Comparison of ENCODE assay signal across 15 mouse cellular contexts in genomic region chr9:72681652-72682228, GRCm38 (mm10). TPM values are rescaled to one million over a fixed set of nuclear protein-coding genes. Genes with fewer than 3 reads are reported as not detected.
DNase-seq lines count a peak whose midpoint lies in the region; ATAC-seq lines count a peak whose summit lies in the region.
"Had no signal": no experiment of that assay in that cellular context is flagged by ENCODE, and none has a peak within 500 bp of the region (broad histone marks: within the 10 kb centered on the region; RNA-seq: fewer than 3 reads in every experiment).

No protein-coding gene starts in this region.

- H3K4me3 ChIP-seq in heart, embryonic 12.5 days = no peak overlapping the region
- no peak overlapping the region for H3K4me3 ChIP-seq in liver, embryonic 13.5 days (replicated peaks)
- H3K4me3 ChIP-seq in liver, embryonic 11.5 days (ENCODE audit: low read depth, low read length) = no peak overlapping the region
- H3K4me3 ChIP-seq in embryonic facial prominence, embryonic 14.5 days (ENCODE audit: low read depth, low read length) = no peak overlapping the region
- no peak overlapping the region for H3K4me3 ChIP-seq in liver, embryonic 15.5 days (replicated peaks)
- H3K4me3 ChIP-seq in midbrain, embryonic 11.5 days (ENCODE audit: low read depth, low read length) = no peak overlapping the region
- H3K4me3 ChIP-seq: erythroblast, embryonic 14.5 days had no signal

- H3K36me3 ChIP-seq in heart, embryonic 12.5 days = peaks cover 71% of the 10 kb centered on the region
- H3K36me3 ChIP-seq in liver, embryonic 13.5 days = peaks cover 74% of the 10 kb centered on the region
- H3K36me3 ChIP-seq in liver, embryonic 11.5 days (ENCODE audit: control insufficient read depth, insufficient read depth, low read length) = peaks cover 34% of the 10 kb centered on the region
- H3K36me3 ChIP-seq in embryonic facial prominence, embryonic 14.5 days (ENCODE audit: control insufficient read depth, insufficient read depth, low read length) = peaks cover 86% of the 10 kb centered on the region
- peaks cover 69% of the 10 kb centered on the region for H3K36me3 ChIP-seq in liver, embryonic 15.5 days (replicated peaks)
- H3K36me3 ChIP-seq in midbrain, embryonic 11.5 days (ENCODE audit: control insufficient read depth, insufficient read depth, low read length) = peaks cover 34% of the 10 kb centered on the region

- peaks cover 28% of the 10 kb centered on the region for H3K4me1 ChIP-seq in heart, embryonic 12.5 days (replicated peaks)
- peaks cover 27% of the 10 kb centered on the region for H3K4me1 ChIP-seq in liver, embryonic 13.5 days (replicated peaks)
- peaks cover 11% of the 10 kb centered on the region; the same call in 1 of the 2 replicates for H3K4me1 ChIP-seq in liver, embryonic 11.5 days (replicated peaks; ENCODE audit: control insufficient read depth, insufficient read depth, low read length)
- no peaks in the 10 kb centered on the region for H3K4me1 ChIP-seq in embryonic facial prominence, embryonic 14.5 days (ENCODE audit: control insufficient read depth, insufficient read depth, low read length)
- peaks cover 21% of the 10 kb centered on the region for H3K4me1 ChIP-seq in liver, embryonic 15.5 days (replicated peaks)
- no peaks in the 10 kb centered on the region for H3K4me1 ChIP-seq in midbrain, embryonic 11.5 days (ENCODE audit: control insufficient read depth, insufficient read depth, low read length)

- ATAC-seq in heart, embryonic 12.5 days (ENCODE audit: insufficient number of reproducible peaks, low FRiP score) = peak; percentile 27; the same call in 1 of the 2 replicates
- ATAC-seq in liver, embryonic 13.5 days (ENCODE audit: low read depth) = peak; percentile 34; the same call in 1 of the 2 replicates
- no peak; the same call in 1 of the 2 replicates for ATAC-seq in liver, embryonic 11.5 days (replicated peaks; ENCODE audit: low FRiP score)
- ATAC-seq in embryonic facial prominence, embryonic 14.5 days (ENCODE audit: low read depth) = peak; percentile 28; the same call in 1 of the 2 replicates
- ATAC-seq in liver, embryonic 15.5 days (ENCODE audit: insufficient read depth) = peak; percentile 26; the same call in 1 of the 2 replicates
- ATAC-seq in midbrain, embryonic 11.5 days (ENCODE audit: low FRiP score) = no peak
- ATAC-seq: forebrain, embryonic 14.5 days; hindbrain, postnatal 0 days; midbrain, embryonic 16.5 days had no signal

- WGBS in heart, embryonic 12.5 days = 55% methylated on average over 8 of the region's 8 CpGs
- 77% methylated on average over 8 of the region's 8 CpGs for WGBS in liver, embryonic 13.5 days (ENCODE audit: insufficient replicate concordance)
- 84% methylated on average over 8 of the region's 8 CpGs for WGBS in liver, embryonic 11.5 days
- WGBS in embryonic facial prominence, embryonic 14.5 days = 90% methylated on average over 8 of the region's 8 CpGs
- 68% methylated on average over 8 of the region's 8 CpGs for WGBS in liver, embryonic 15.5 days (ENCODE audit: insufficient replicate concordance)
- WGBS in midbrain, embryonic 11.5 days = 92% methylated on average over 8 of the region's 8 CpGs

- H3K9ac ChIP-seq in heart, embryonic 12.5 days = no peak overlapping the region
- H3K9ac ChIP-seq in liver, embryonic 13.5 days = no peak overlapping the region
- H3K9ac ChIP-seq in liver, embryonic 11.5 days (ENCODE audit: low read depth, low read length) = no peak overlapping the region
- H3K9ac ChIP-seq in embryonic facial prominence, embryonic 14.5 days (ENCODE audit: low read depth, low read length) = no peak overlapping the region
- no peak overlapping the region for H3K9ac ChIP-seq in liver, embryonic 15.5 days
- no peak overlapping the region for H3K9ac ChIP-seq in midbrain, embryonic 11.5 days (ENCODE audit: low read length)

- no peak overlapping the region for H3K4me2 ChIP-seq in heart, embryonic 12.5 days
- H3K4me2 ChIP-seq in liver, embryonic 13.5 days = no peak overlapping the region
- H3K4me2 ChIP-seq in liver, embryonic 11.5 days = no peak overlapping the region
- H3K4me2 ChIP-seq in embryonic facial prominence, embryonic 14.5 days (ENCODE audit: low read depth, low read length) = no peak overlapping the region
- no peak overlapping the region for H3K4me2 ChIP-seq in liver, embryonic 15.5 days
- no peak overlapping the region for H3K4me2 ChIP-seq in midbrain, embryonic 11.5 days

- intact Hi-C loops in heart, postnatal 14 days (cut with DNase I) = loop anchor here (5.0 kb wide), 1 partner anchor 36 kb away; no protein-coding TSS in a partner anchor

- no peaks in the 10 kb centered on the region for H3K9me3 ChIP-seq in heart, embryonic 12.5 days (replicated peaks)
- H3K9me3 ChIP-seq in liver, embryonic 13.5 days (replicated peaks) = no peaks in the 10 kb centered on the region
- no peaks in the 10 kb centered on the region for H3K9me3 ChIP-seq in liver, embryonic 11.5 days (ENCODE audit: control insufficient read depth, low read length)
- no peaks in the 10 kb centered on the region for H3K9me3 ChIP-seq in embryonic facial prominence, embryonic 14.5 days (ENCODE audit: control insufficient read depth, low read length)
- H3K9me3 ChIP-seq in liver, embryonic 15.5 days (replicated peaks) = no peaks in the 10 kb centered on the region
- H3K9me3 ChIP-seq in midbrain, embryonic 11.5 days (ENCODE audit: control insufficient read depth, low read length) = no peaks in the 10 kb centered on the region
- H3K9me3 ChIP-seq: G1E had no signal

- no peaks in the 10 kb centered on the region for H3K27me3 ChIP-seq in heart, embryonic 12.5 days (replicated peaks)
- no peaks in the 10 kb centered on the region for H3K27me3 ChIP-seq in liver, embryonic 13.5 days
- no peaks in the 10 kb centered on the region for H3K27me3 ChIP-seq in liver, embryonic 11.5 days (replicated peaks; ENCODE audit: control insufficient read depth, insufficient read depth, low read length)
- no peaks in the 10 kb centered on the region for H3K27me3 ChIP-seq in embryonic facial prominence, embryonic 14.5 days (replicated peaks; ENCODE audit: control insufficient read depth, insufficient read depth, low read length)
- H3K27me3 ChIP-seq in liver, embryonic 15.5 days = no peaks in the 10 kb centered on the region
- H3K27me3 ChIP-seq in midbrain, embryonic 11.5 days (ENCODE audit: control insufficient read depth, insufficient read depth, low read length) = no peaks in the 10 kb centered on the region

- DNase-seq in heart, postnatal 14 days = no peak
- DNase-seq in liver, embryonic 13.5 days = no peak
- DNase-seq in liver, embryonic 11.5 days (ENCODE audit: low spot score) = no peak
- DNase-seq in embryonic facial prominence, embryonic 14.5 days (ENCODE audit: low spot score) = no peak
- DNase-seq in midbrain, embryonic 11.5 days (ENCODE audit: low spot score, missing footprints) = no peak
- DNase-seq: cerebellum, postnatal 14 days; right cerebral cortex, adult 18-20 months; thymus, postnatal 4 days had no signal

- H3K27ac ChIP-seq in heart, embryonic 12.5 days (ENCODE audit: poor library complexity, severe bottlenecking) = peak overlapping the region; percentile 76
- H3K27ac ChIP-seq in liver, embryonic 13.5 days = no peak overlapping the region
- H3K27ac ChIP-seq in liver, embryonic 11.5 days (ENCODE audit: low read depth, low read length) = no peak overlapping the region
- H3K27ac ChIP-seq in embryonic facial prominence, embryonic 14.5 days (replicated peaks; ENCODE audit: low read depth, low read length) = no peak overlapping the region
- no peak overlapping the region for H3K27ac ChIP-seq in liver, embryonic 15.5 days (replicated peaks)
- H3K27ac ChIP-seq in midbrain, embryonic 11.5 days (ENCODE audit: low read depth, low read length) = no peak overlapping the region
- H3K27ac ChIP-seq: hindbrain, postnatal 0 days had no signal

RNA-seq across cellular contexts. Expression of gene Nedd4, which starts 19.6 kb away (rescaled TPM):
- polyA plus RNA-seq in heart, embryonic 12.5 days (2016; fragmentation: Nextera tagmentation; extraction: Ambion mirVana) = 624 and 643 TPM in 2 replicates
- 100 to 1,000 TPM; 405 to 416 TPM for total RNA-seq in heart, postnatal 14 days (2021)
- 114 and 134 TPM in 2 replicates for polyA plus RNA-seq in liver, embryonic 13.5 days (2015; fragmentation: Nextera tagmentation; extraction: Ambion mirVana)
- 302 and 334 TPM in 2 replicates for polyA plus RNA-seq in liver, embryonic 11.5 days (2014; fragmentation: Nextera tagmentation; extraction: Ambion mirVana)
- polyA plus RNA-seq in embryonic facial prominence, embryonic 14.5 days (2014; fragmentation: Nextera tagmentation; extraction: Ambion mirVana) = 649 and 733 TPM in 2 replicates
- 90.0 and 90.8 TPM in 2 replicates for polyA plus RNA-seq in liver, embryonic 15.5 days (2015; fragmentation: Nextera tagmentation; extraction: Ambion mirVana)
- 812 and 869 TPM in 2 replicates for polyA plus RNA-seq in midbrain, embryonic 11.5 days (2014; fragmentation: Nextera tagmentation; extraction: Ambion mirVana)

Comparison
In these comparisons a context has a peak if more than half of its experiments do, and no peak if none do; other contexts are left out.
1. ATAC-seq: peak in heart, embryonic 12.5 days (single experiment), liver, embryonic 13.5 days (single experiment), embryonic facial prominence, embryonic 14.5 days (single experiment) and liver, embryonic 15.5 days (single experiment); none in liver, embryonic 11.5 days (single experiment) and midbrain, embryonic 11.5 days (single experiment).